Mouse (Mus musculus): ENCODE data around the gene Pou2f1.

GRCm38 (mm10) chr1:166047505-166048170 lies 45.2 kb upstream of the Pou2f1 start:
- no peak for TF ChIP-seq CTCF (IDR thresholded peaks at IDR 0.05; ENCODE audit: low read depth)
- TF ChIP-seq EP300 (optimal IDR thresholded peaks at IDR 0.05) = no peak
